Mouse (Mus musculus) embryo, embryonic 11.5 days (tissue): ENCODE data around the gene Bach2.

Experiments
- DNase-seq: peaks from one replicate; pipeline ENCODE4 v3.0.0-alpha.2; 2012; ENCODE audit warnings: low read depth, low spot score

Gene Bach2

GRCm38 (mm10) chr4:32562319-32563115 lies 323.9 kb downstream of the Bach2 start:
- no peak for DNase-seq

DNA sequence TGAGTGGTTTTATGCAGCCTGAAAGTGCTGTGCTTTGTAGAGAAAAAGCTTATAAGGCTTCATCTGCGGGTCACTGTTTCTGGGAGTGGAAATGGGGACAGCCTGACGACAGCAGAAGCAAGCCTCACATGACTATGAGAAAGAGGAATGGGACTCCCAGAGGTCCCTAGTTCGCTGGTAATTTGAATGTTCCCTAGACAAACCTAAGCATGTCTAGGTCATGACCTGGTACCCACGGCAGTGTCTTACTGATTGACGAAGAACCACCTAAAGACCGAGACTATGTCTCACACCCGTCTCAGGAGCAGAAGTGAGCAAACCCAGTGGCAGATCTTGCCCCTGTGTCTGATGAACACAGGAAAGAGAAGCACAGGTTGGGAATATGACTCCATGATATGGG lies 325.8 kb downstream of the Bach2 start:
- DNase-seq: no peak

- DNase-seq: no peak
These were observed 326.3 kb downstream of the Bach2 start for GRCm38 (mm10) chr4:32564918-32565317.

DNA sequence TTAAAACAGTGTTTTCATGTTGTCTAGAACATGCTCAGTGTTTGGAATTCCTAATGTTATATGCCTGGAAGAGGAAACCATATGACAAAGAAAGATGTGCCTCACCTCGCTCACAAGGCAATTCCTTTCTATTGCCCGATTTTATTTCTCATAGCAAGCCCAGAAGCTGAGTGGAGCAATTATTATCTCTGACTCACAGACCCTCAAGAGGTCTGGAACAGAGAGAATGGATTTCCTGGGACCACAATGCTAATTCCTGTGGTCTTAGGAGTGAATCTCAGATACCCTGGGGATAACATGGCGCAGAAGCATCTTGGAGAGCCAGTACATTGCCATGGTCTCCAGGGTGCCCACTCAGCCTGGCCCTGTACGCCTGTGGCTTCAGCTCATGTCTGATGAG lies 330.4 kb downstream of the Bach2 start:
- no peak for DNase-seq

DNA sequence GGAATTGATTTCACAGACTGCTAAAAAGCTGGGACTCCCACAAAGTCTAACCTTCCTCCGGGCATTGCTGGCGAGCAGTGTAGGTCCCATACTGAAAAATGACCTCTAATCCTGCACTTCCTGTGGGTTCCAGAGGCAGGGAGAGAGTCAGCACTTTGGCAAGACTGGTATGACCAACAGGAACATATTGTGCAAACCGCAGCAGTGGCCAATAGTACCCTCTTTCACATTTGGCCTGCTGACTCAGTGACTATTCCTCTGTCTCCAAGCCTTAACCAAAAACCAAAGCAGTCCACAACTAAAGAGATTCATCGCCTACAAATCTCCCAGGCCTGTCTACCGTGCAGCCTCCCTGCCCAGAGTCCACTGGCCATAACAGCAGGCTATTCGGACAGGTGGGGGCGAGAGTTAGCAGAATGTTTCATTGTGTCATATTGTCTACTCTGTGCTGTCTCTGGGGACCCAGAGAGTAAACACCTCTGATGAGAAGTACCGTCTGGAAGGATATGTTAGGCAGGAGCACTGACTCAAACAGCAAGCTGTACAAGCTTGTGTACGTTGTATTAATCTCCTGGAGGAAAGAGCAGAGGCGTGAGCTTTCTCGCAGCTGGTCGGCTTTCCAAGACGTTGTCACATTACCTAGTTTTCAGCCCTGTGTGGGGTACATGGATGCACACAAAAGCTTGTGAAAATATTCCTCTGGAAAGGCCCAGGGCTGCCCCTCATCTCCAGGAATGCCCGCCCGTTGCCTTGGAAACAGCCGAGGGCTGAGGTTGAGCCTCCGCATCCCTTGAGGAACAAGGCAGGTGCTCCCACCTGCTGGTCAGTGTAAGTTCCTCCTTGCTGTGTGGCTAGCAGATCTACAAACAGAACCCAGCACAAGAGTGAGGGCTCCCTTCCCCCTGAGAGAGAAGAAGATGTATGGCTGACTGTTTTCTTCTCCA lies 331.7 kb downstream of the Bach2 start:
- no peak for DNase-seq

- no peak for DNase-seq
These were observed 332.3 kb downstream of the Bach2 start for GRCm38 (mm10) chr4:32570939-32571317.

DNA sequence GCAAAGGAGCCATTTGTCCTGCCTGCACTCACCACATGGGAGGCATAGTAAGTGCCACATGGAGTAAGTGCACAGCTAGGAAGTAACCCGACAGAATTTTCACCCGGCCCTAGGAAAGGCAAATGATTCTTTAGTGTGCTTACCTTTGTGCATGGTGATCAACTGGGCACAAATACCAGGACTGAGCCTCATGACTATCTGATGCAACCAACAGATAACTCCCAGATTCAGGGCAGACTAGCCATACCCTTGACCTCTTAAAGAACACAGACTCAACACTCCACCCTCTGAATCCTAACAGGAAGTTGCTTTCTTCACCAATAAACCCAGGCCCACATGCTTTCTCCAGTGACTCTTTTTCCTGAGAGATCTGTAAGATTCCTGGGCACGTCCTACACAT lies 332.8 kb downstream of the Bach2 start:
- no peak for DNase-seq

DNA sequence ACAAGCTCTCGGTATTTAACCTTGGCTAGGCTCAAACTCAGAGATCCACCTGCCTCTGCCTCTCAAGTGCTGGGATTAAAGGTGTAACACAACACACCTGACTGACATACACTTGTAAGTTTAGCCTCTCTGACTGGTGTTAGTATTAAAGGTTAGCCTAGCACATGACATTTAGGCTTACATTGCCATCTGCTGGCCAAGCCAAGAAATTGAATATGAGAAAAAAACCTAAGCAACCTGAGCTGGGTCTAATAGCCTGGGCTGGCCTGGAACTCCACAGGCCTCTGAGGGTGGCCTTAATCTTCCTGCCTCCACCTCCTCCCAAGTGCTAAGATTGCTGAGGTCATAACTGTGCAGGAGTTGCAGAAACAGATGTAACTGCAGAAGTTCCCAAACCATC lies 333.5 kb downstream of the Bach2 start:
- DNase-seq: peak; percentile 53

DNA sequence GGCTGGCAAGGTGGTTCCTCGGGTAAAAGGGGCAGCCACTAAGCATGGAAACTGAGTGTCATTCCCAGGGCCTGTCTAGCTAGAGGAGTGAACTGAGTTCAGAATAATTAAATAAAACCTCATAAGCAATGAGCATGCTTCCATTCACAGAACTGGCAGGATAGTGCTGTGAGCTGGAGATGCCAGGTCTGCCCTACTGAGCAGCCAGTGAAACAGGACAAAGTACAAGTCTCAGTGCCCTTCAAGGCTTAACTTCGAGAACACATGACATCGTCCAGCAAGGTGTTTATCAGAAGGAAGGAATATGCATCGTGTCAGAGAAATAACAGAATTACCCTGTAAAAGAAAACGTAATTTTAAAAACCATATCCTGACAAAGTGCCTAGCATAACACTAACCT lies 335.0 kb downstream of the Bach2 start:
- no peak for DNase-seq

- DNase-seq: no peak
These were observed 336.0 kb downstream of the Bach2 start for GRCm38 (mm10) chr4:32574604-32575003.

- no peak for DNase-seq
These were observed 336.6 kb downstream of the Bach2 start for GRCm38 (mm10) chr4:32575165-32575564.

DNA sequence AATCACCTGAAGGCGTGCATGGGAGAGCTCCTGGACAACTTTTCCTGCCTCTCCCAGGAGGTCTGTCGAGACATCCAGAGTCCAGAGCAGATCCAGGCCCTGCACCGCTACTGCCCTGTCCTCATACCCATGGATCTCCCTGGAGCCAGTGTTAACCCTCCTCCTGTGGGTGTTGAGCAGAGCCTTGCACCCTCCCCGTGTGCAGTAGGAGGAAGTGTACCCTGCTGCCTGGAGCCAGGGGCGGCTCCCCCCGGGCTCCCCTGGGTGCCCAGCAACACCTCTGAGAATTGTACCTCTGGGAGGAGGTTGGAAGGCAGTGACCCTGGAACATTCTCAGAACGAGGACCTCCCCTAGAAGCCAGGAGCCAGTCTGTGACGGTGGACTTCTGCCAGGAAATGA lies 341.2 kb downstream of the Bach2 start:
- DNase-seq: no peak

- DNase-seq: no peak
These were observed 345.6 kb downstream of the Bach2 start for GRCm38 (mm10) chr4:32584181-32584580.

DNA sequence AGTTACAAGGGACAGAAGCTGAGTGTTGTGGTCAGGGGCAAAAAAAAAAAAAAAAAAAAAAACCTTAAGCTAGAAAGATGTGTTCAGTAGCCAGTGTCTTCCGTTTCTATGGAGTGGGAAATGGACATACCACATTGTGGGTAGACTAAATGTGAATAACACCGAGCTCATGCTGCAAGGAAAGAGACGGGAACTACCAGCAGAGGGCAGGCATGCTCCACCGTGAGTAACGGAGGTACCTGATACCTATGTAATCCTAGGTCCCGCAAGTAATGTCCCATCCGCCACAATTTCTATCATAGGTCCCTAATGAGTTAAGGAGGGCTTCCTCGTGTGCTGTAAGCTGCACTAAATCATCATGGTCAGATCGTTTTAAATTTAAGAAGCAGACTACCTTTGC lies 348.0 kb downstream of the Bach2 start:
- peak; percentile 43 for DNase-seq

GRCm38 (mm10) chr4:32587543-32587942 lies 348.9 kb downstream of the Bach2 start:
- no peak for DNase-seq

DNA sequence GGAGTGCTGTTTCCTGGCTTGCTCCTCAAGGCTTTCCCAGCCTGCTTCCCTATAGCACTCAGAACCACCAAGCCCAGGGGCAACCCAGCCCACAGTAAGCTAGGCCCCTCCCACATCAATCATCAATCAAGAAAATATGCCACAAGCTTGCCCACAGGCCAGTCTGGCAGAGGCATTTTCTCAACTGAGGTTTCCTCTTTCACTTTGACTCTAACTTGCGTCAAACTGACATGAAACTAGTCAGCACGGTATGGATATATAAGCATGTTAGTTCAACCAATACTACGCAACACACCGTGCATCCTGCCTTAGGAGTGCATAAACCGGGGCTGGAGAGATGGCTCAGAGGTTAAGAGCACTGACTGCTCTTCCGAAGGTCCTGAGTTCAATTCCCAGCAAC lies 349.6 kb downstream of the Bach2 start:
- no peak for DNase-seq

GRCm38 (mm10) chr4:32601135-32601534 lies 362.5 kb downstream of the Bach2 start:
- peak; percentile 63 for DNase-seq

DNA sequence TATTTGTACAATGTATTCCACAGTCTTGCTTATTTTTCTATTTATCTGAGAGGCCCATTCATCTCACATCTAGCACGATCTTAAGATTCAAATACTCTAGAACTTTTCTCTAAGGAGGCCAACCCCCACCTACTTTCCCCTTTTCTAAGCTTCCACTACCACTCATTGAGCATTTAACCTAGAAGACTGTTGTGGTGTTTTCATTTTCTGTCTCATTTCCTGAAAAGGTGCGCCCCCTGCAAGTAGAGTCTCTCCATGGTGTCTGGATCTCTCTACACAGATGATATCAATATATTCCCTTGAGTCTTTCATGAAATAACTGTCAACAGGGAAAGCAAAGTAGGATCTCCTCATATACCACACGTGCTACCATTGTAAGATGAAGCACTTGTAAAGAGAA lies 364.1 kb downstream of the Bach2 start, which contains the start of gene Gja10:
Gja10 (minus strand) TSS at position 101 of the 400 bp plus-strand sequence.
- DNase-seq: no peak

- peak; percentile 99 for DNase-seq
These were observed 376.7 kb downstream of the Bach2 start, which contains the start of gene Casp8ap2 for GRCm38 (mm10) chr4:32615034-32615881. Casp8ap2 (plus strand) TSS chr4:32615451.

GRCm38 (mm10) chr4:32621637-32622036 lies 383.0 kb downstream of the Bach2 start:
- no peak for DNase-seq
